Mouse (Mus musculus) gonadal fat pad, adult 2 months (tissue): ENCODE measurements around the gene Gpr39. TPM values are rescaled to one million over a fixed set of nuclear protein-coding genes. Genes with fewer than 3 reads are reported as not detected.
"Not testable (repeated sequence)": the region's sequence is repeated elsewhere in the genome, so short reads cannot be mapped to it uniquely, and the experiment has no call there.

Experiments
- DNase-seq: peaks from one replicate; pipeline ENCODE4 v3.0.0-alpha.2; 2012; ENCODE audit warnings: low read depth
- polyA plus RNA-seq: library from polyadenylated mRNA; depleted of rRNA; stranded (reverse); fragments of >200 nt; gene quantifications from 2 replicates; pipeline ENCODE4 v1.2.3, GENCODE M21; 2012; rRNA removed

The Gpr39 gene
- polyA plus RNA-seq = 8.7 and 9.1 TPM in 2 replicates

GRCm38 (mm10) chr1:125676790-125677273 is at the start of gene Gpr39:
Gpr39 (plus strand) TSS chr1:125676995.
- DNase-seq = no peak

GRCm38 (mm10) chr1:125639501-125640253 is 37.1 kb upstream of the Gpr39 start:
- DNase-seq = no peak

GRCm38 (mm10) chr1:125643643-125644042 is 33.2 kb upstream of the Gpr39 start:
- DNase-seq = no peak

GRCm38 (mm10) chr1:125646816-125647215 is 30.0 kb upstream of the Gpr39 start:
- DNase-seq = not testable (repeated sequence)

GRCm38 (mm10) chr1:125648011-125648410 is 28.8 kb upstream of the Gpr39 start:
- no peak for DNase-seq

GRCm38 (mm10) chr1:125649056-125649455 is 27.7 kb upstream of the Gpr39 start:
- DNase-seq = no peak

- DNase-seq = no peak
Observed at GRCm38 (mm10) chr1:125652836-125653594, 23.8 kb upstream of the Gpr39 start.

GRCm38 (mm10) chr1:125657416-125657815 is 19.4 kb upstream of the Gpr39 start:
- DNase-seq = no peak

GRCm38 (mm10) chr1:125660151-125660550 is 16.6 kb upstream of the Gpr39 start:
- no peak for DNase-seq

- DNase-seq = no peak
Observed at GRCm38 (mm10) chr1:125660901-125661300, 15.9 kb upstream of the Gpr39 start.

- no peak for DNase-seq
Observed at GRCm38 (mm10) chr1:125662058-125662457, 14.7 kb upstream of the Gpr39 start.

- DNase-seq = no peak
Observed at GRCm38 (mm10) chr1:125662660-125663059, 14.1 kb upstream of the Gpr39 start.

- DNase-seq = no peak
Observed at GRCm38 (mm10) chr1:125663104-125663503, 13.7 kb upstream of the Gpr39 start.

- DNase-seq = no peak
Observed at GRCm38 (mm10) chr1:125665127-125665637, 11.6 kb upstream of the Gpr39 start.

GRCm38 (mm10) chr1:125669035-125669434 is 7.8 kb upstream of the Gpr39 start:
- no peak for DNase-seq

- DNase-seq = no peak
Observed at GRCm38 (mm10) chr1:125675186-125675585, 1.6 kb upstream of the Gpr39 start.

GRCm38 (mm10) chr1:125677286-125677685 is 491 bp downstream of the Gpr39 start:
- no peak for DNase-seq

- DNase-seq = no peak
Observed at GRCm38 (mm10) chr1:125679522-125680077, 2.8 kb downstream of the Gpr39 start.

- DNase-seq = no peak
Observed at GRCm38 (mm10) chr1:125684423-125684822, 7.6 kb downstream of the Gpr39 start.

GRCm38 (mm10) chr1:125685304-125685703 is 8.5 kb downstream of the Gpr39 start:
- DNase-seq = no peak

GRCm38 (mm10) chr1:125687701-125688420 is 11.1 kb downstream of the Gpr39 start:
- DNase-seq = no peak

- no peak for DNase-seq
Observed at GRCm38 (mm10) chr1:125693541-125693940, 16.7 kb downstream of the Gpr39 start.
